Mouse (Mus musculus) stomach, postnatal 0 days (tissue): ENCODE data around the gene Sf3b6.

Experiments used
- CTCF ChIP-seq: IDR thresholded peaks from 2 replicates; pipeline ENCODE4 v1.5.1; 2016; ENCODE audit warnings: antibody characterized with exemption, low read depth, mild to moderate bottlenecking, moderate library complexity
- EP300 ChIP-seq: optimal IDR thresholded peaks from 2 replicates; pipeline ENCODE3; 2016; ENCODE audit warnings: antibody characterized with exemption

- TF ChIP-seq EP300 (no peak), CTCF (no peak)
These were observed 57.0 kb downstream of the Sf3b6 start, which contains the start of gene Mfsd2b for GRCm38 (mm10) chr12:4874161-4874927.
